Mouse (Mus musculus) cerebellum, adult 2 months (tissue): Measurements from ENCODE around the gene Chst14.

Experiments used
- CTCF ChIP-seq: fragments of 200-500 bp; IDR thresholded peaks from 2 replicates; pipeline ENCODE4 v1.5.1; 2011; ENCODE audit warnings: low read depth, mild to moderate bottlenecking, control low read depth, low read length, moderate library complexity, borderline replicate concordance; ENCODE audit not compliant: insufficient read depth
- POLR2A ChIP-seq: fragments of 200-500 bp; IDR thresholded peaks from 2 replicates; pipeline ENCODE4 v1.6.1; 2011; ENCODE audit warnings: low read length, control low read depth, borderline replicate concordance; ENCODE audit not compliant: insufficient read depth

DNA sequence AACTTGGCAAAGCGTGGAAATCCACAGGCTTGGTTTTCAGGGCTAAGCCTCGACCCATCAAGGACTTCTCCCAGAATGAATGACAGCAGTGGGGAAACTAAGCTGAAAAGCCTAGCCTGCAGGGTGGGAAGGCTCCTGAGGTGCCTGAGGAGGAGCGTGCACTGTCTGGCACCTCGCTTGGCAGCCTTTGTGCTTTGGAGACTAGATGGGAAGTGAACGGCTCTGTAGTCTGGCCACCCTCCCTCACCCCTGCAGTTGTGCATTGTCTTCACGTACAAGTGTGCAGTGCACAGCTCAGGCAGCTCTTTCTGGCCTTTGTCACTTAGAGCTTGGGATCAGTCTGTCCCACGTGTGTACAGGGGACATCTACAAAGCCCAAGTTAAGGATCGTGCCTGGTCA is 11.6 kb upstream of the Chst14 start:
- TF ChIP-seq CTCF (no peak), POLR2A (no peak)
